ENCODE assay signal across 17 mouse cellular contexts in the genomic region with DNA sequence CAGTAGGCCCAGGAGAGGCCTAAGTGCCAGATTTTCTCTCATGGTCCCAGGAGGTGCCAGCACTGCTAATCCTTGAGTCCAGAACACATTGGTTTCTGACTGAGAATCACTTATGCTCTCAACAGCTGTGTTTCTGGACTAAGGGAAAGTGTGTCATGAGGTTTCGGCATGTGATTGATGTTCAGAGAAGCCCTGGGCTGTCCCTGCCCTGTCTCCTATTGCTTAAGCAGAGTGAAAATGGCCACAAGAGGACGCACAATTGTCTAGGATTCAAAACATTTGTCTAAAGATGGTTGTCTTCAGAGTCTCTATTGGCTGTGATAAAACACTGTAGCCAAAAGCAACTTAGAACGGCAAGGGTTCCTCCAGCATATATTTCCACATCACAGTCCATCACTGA.
DNase-seq lines count a peak whose midpoint lies in the region; ATAC-seq lines count a peak whose summit lies in the region.
"Had no signal": no experiment of that assay in that cellular context is flagged by ENCODE, and none has a peak within 500 bp of the region (broad histone marks: within the 10 kb centered on the region; RNA-seq: fewer than 3 reads in every experiment).

No protein-coding gene starts in this region.

- no peaks in the 10 kb centered on the region for H3K36me3 ChIP-seq in heart, embryonic 10.5 days
- no peaks in the 10 kb centered on the region for H3K36me3 ChIP-seq in hindbrain, embryonic 14.5 days (replicated peaks; ENCODE audit: control insufficient read depth, insufficient read depth)
- H3K36me3 ChIP-seq: embryonic facial prominence, embryonic 12.5 days; forebrain, embryonic 15.5 days; heart, embryonic 12.5 days; hindbrain, embryonic 13.5 days; intestine, embryonic 15.5 days had no signal

- ATAC-seq in hindbrain, embryonic 14.5 days (ENCODE audit: low FRiP score) = no peak
- ATAC-seq: forebrain, embryonic 15.5 days; intestine, embryonic 15.5 days had no signal

- H3K27me3 ChIP-seq in heart, embryonic 10.5 days (ENCODE audit: insufficient read depth, poor library complexity, severe bottlenecking) = no peaks in the 10 kb centered on the region
- no peaks in the 10 kb centered on the region for H3K27me3 ChIP-seq in hindbrain, embryonic 14.5 days (ENCODE audit: control insufficient read depth, insufficient read depth, low read length)
- H3K27me3 ChIP-seq: embryonic facial prominence, embryonic 12.5 days; forebrain, embryonic 15.5 days; heart, embryonic 12.5 days; hindbrain, embryonic 13.5 days; intestine, embryonic 15.5 days had no signal

- WGBS in heart, embryonic 10.5 days = 78% methylated on average over 3 of the region's 3 CpGs
- 89% methylated on average over 3 of the region's 3 CpGs for WGBS in hindbrain, embryonic 14.5 days

- H3K4me2 ChIP-seq in hindbrain, embryonic 14.5 days (replicated peaks) = no peak overlapping the region
- H3K4me2 ChIP-seq: embryonic facial prominence, embryonic 12.5 days; forebrain, embryonic 15.5 days; heart, embryonic 12.5 days; hindbrain, embryonic 13.5 days; intestine, embryonic 15.5 days had no signal

- no peak overlapping the region for H3K9ac ChIP-seq in hindbrain, embryonic 14.5 days
- H3K9ac ChIP-seq: embryonic facial prominence, embryonic 12.5 days; forebrain, embryonic 15.5 days; heart, embryonic 12.5 days; hindbrain, embryonic 13.5 days; intestine, embryonic 15.5 days had no signal

- H3K27ac ChIP-seq in heart, embryonic 10.5 days = peak overlapping the region; percentile 50; the same call in 1 of the 2 replicates
- H3K27ac ChIP-seq in hindbrain, embryonic 14.5 days = no peak overlapping the region
- H3K27ac ChIP-seq: embryonic facial prominence, embryonic 12.5 days; forebrain, embryonic 15.5 days; hindbrain, embryonic 13.5 days; intestine, embryonic 15.5 days had no signal

- peaks cover 13% of the 10 kb centered on the region for H3K4me1 ChIP-seq in heart, embryonic 10.5 days
- no peaks in the 10 kb centered on the region for H3K4me1 ChIP-seq in hindbrain, embryonic 14.5 days (replicated peaks; ENCODE audit: control insufficient read depth, insufficient read depth, low read length)
- H3K4me1 ChIP-seq: embryonic facial prominence, embryonic 12.5 days; forebrain, embryonic 15.5 days; hindbrain, embryonic 13.5 days; intestine, embryonic 15.5 days had no signal

- intact Hi-C loops in heart, postnatal 14 days (cut with DNase I) = no loop called here

- no peak overlapping the region for H3K4me3 ChIP-seq in heart, embryonic 10.5 days
- H3K4me3 ChIP-seq in hindbrain, embryonic 14.5 days (replicated peaks; ENCODE audit: low read length) = no peak overlapping the region
- H3K4me3 ChIP-seq: embryonic facial prominence, embryonic 12.5 days; forebrain, embryonic 15.5 days; heart, embryonic 12.5 days; hindbrain, embryonic 13.5 days; intestine, embryonic 15.5 days had no signal

- H3K9me3 ChIP-seq in heart, embryonic 10.5 days = no peaks in the 10 kb centered on the region
- H3K9me3 ChIP-seq in hindbrain, embryonic 14.5 days (ENCODE audit: control insufficient read depth, low read length) = no peaks in the 10 kb centered on the region
- H3K9me3 ChIP-seq: embryonic facial prominence, embryonic 12.5 days; forebrain, embryonic 15.5 days; heart, embryonic 12.5 days; hindbrain, embryonic 13.5 days; intestine, embryonic 15.5 days had no signal

- peak; percentile 25 for DNase-seq in gastrocnemius, adult 18-20 months (ENCODE audit: low spot score)
- DNase-seq in gastrocnemius, postnatal 10 days = no peak
- DNase-seq in heart, embryonic 10.5 days (ENCODE audit: low spot score) = no peak
- no peak for DNase-seq in heart, postnatal 14 days
- peak; percentile 55 for DNase-seq in adipocyte (ENCODE audit: low spot score)
- no peak for DNase-seq in hindbrain, embryonic 14.5 days (ENCODE audit: low spot score)
- DNase-seq: cerebellum, adult 11 months; cerebellum, adult 8-10 months; cerebellum, postnatal 14 days; gastrocnemius, postnatal 25 days; heart, adult 18-20 months; kidney, adult 18-20 months had no signal

Comparison
In these comparisons a context has a peak if more than half of its experiments do, and no peak if none do; other contexts are left out.
1. DNase-seq: peak in gastrocnemius, adult 18-20 months (single experiment) and adipocyte (single experiment); none in gastrocnemius, postnatal 10 days (single experiment), heart, embryonic 10.5 days (single experiment), heart, postnatal 14 days (0 of 2) and hindbrain, embryonic 14.5 days (single experiment).